Mouse (Mus musculus) embryonic facial prominence, embryonic 11.5 days (tissue): ENCODE data around the gene Olfr606. TPM values are rescaled to one million over a fixed set of nuclear protein-coding genes. Genes with fewer than 3 reads are reported as not detected.
"Not testable (repeated sequence)": the region's sequence is repeated elsewhere in the genome, so short reads cannot be mapped to it uniquely, and the experiment has no call there.

Experiments used
- ATAC-seq: fragments of 200-750 bp; cut with Nextera tagmentation; replicated peaks from 2 replicates; pipeline ENCODE4 v1.8.0; 2017; ENCODE audit warnings: low read depth; ENCODE audit not compliant: insufficient number of reproducible peaks, low FRiP score, low TSS enrichment
- DNase-seq: peaks from one replicate; pipeline ENCODE4 v3.0.0-alpha.2; 2015; ENCODE audit warnings: low spot score
- H3K27ac ChIP-seq: fragments of 300-500 bp; sonication (generic); replicated peaks from 2 replicates; pipeline ENCODE4 v1.5.1; 2014; ENCODE audit warnings: mild to moderate bottlenecking, low read depth, low read length, control low read depth
- H3K27me3 ChIP-seq: fragments of 300-500 bp; sonication (generic); 2 replicates; pipeline ENCODE4 v1.6.1; 2014; ENCODE audit warnings: mild to moderate bottlenecking, low read length, moderate library complexity, mixed read lengths; ENCODE audit not compliant: control insufficient read depth, insufficient read depth
- H3K36me3 ChIP-seq: fragments of 300-500 bp; sonication (generic); replicated peaks from 2 replicates; pipeline ENCODE4 v1.6.1; 2014; ENCODE audit warnings: low read depth, mild to moderate bottlenecking, low read length, moderate library complexity, mixed read lengths; ENCODE audit not compliant: control insufficient read depth, insufficient read depth
- H3K4me1 ChIP-seq: fragments of 300-500 bp; sonication (generic); 2 replicates; pipeline ENCODE4 v1.6.1; 2014; ENCODE audit warnings: low read length, mixed read lengths; ENCODE audit not compliant: control insufficient read depth, insufficient read depth
- H3K4me2 ChIP-seq: fragments of 300-500 bp; sonication (generic); 2 replicates; pipeline ENCODE4 v1.6.1; 2014; ENCODE audit warnings: low read depth, mild to moderate bottlenecking, control low read depth, low read length, moderate library complexity
- H3K4me3 ChIP-seq: fragments of 300-500 bp; sonication (generic); 2 replicates; pipeline ENCODE4 v1.5.1; 2014; ENCODE audit warnings: low read depth, low read length, control low read depth
- H3K9ac ChIP-seq: fragments of 300-500 bp; sonication (generic); replicated peaks from 2 replicates; pipeline ENCODE4 v1.6.1; 2014; ENCODE audit warnings: mild to moderate bottlenecking, control low read depth, low read length
- H3K9me3 ChIP-seq: fragments of 300-500 bp; sonication (generic); replicated peaks from 2 replicates; pipeline ENCODE4 v1.6.1; 2016; ENCODE audit warnings: mild to moderate bottlenecking, low read length, inconsistent platforms, mixed read lengths; ENCODE audit not compliant: control insufficient read depth
- WGBS: fragments of 180-500 bp; shearing (Covaris S2); extraction: QIAGEN DNeasy Blood & Tissue Kit; methylation state at CpG from one replicate; pipeline ENCODE4 v1.1.7; 2014; 5-methylcytosine and 5-hydroxymethylcytosine counted together
- polyA plus RNA-seq: library from polyadenylated mRNA; unstranded; fragments of >200 nt; fragmentation: Nextera tagmentation; extraction: Ambion mirVana; gene quantifications from 2 replicates; pipeline ENCODE4 v1.2.1, GENCODE M21; 2014

Gene Olfr606
- polyA plus RNA-seq: not detected in 2 replicates

GRCm38 (mm10) chr7:103448746-103449145 is at the start of gene Olfr606:
Gene Olfr606, plus strand, starts transcription at chr7:103449046.
- Histone ChIP-seq H3K4me3 (no peak within 1 kb of the TSS), H3K36me3 (no peaks in the 10 kb centered on the region), H3K9ac (no peak within 1 kb of the TSS), H3K27ac (no peak within 1 kb of the TSS), H3K4me2 (no peak within 1 kb of the TSS), H3K9me3 (no peaks in the 10 kb centered on the region), H3K4me1 (no peaks in the 10 kb centered on the region), H3K27me3 (no peaks in the 10 kb centered on the region)
- WGBS: 90% methylated on average over 2 of the region's 2 CpGs
- DNase-seq (no peak), ATAC-seq (no peak)

- 70% methylated on average over 3 of the region's 3 CpGs for WGBS
- ATAC-seq: not testable (repeated sequence)
Observed at GRCm38 (mm10) chr7:103406521-103407055, 42.3 kb upstream of the Olfr606 start.

GRCm38 (mm10) chr7:103414772-103415171 is 34.1 kb upstream of the Olfr606 start, which contains the start of gene Usp17lc:
Gene Usp17lc, plus strand, starts transcription at chr7:103415072.
- not testable (repeated sequence) for H3K9me3 ChIP-seq, H3K36me3 ChIP-seq, H3K9ac ChIP-seq, H3K4me1 ChIP-seq, H3K27ac ChIP-seq, ATAC-seq, H3K27me3 ChIP-seq, DNase-seq, H3K4me3 ChIP-seq, H3K4me2 ChIP-seq
- WGBS: 57% methylated on average over 1 of the region's 1 CpGs

More at GRCm38 (mm10) chr7:103406521-103407055, 42.3 kb upstream of the Olfr606 start:
- H3K9me3 ChIP-seq, H3K27ac ChIP-seq, H3K27me3 ChIP-seq, H3K4me3 ChIP-seq, DNase-seq, H3K9ac ChIP-seq, H3K4me2 ChIP-seq, H3K36me3 ChIP-seq, H3K4me1 ChIP-seq: not testable (repeated sequence)

DNA sequence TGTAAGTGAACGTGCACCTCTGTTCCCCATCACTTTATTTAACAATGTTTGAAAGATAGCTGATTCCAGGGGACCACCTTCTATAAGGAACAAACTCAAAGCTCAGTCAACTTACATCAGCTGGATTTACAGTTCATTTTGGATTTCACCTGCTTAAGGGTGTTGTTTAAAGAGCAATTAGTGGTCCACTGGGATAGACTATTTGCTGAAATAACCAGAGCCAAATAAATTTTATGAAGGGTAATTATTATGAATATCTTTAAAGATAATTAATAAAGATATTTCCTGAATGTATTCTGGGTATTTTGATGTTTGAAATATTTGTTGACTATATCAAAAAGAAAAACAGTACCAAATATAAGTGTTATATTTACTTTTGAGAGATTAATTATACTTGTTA is 3.5 kb upstream of the Olfr606 start, which contains the start of gene Olfr605:
Gene Olfr605 (minus strand): TSS at position 101 of the 400 bp plus-strand sequence.
- DNase-seq: no peak
- H3K4me2 ChIP-seq: no peak within 1 kb of the TSS
- H3K4me1 ChIP-seq: no peaks in the 10 kb centered on the region
- no peak within 1 kb of the TSS for H3K9ac ChIP-seq
- no peaks in the 10 kb centered on the region for H3K27me3 ChIP-seq
- no peak for ATAC-seq
- no peak within 1 kb of the TSS for H3K4me3 ChIP-seq
- H3K36me3 ChIP-seq: no peaks in the 10 kb centered on the region
- 94% methylated on average over 1 of the region's 1 CpGs for WGBS
- H3K9me3 ChIP-seq: no peaks in the 10 kb centered on the region
- no peak within 1 kb of the TSS for H3K27ac ChIP-seq

GRCm38 (mm10) chr7:103460590-103460989 is 11.7 kb downstream of the Olfr606 start:
- H3K27ac ChIP-seq: no peak overlapping the region
- no peaks in the 10 kb centered on the region for H3K27me3 ChIP-seq
- H3K4me1 ChIP-seq: no peaks in the 10 kb centered on the region
- no peak overlapping the region for H3K4me3 ChIP-seq
- DNase-seq (no peak), ATAC-seq (no peak)
- H3K9ac ChIP-seq: no peak overlapping the region
- no peaks in the 10 kb centered on the region for H3K36me3 ChIP-seq
- H3K4me2 ChIP-seq: no peak overlapping the region
- WGBS: 86% methylated on average over 5 of the region's 5 CpGs
- no peaks in the 10 kb centered on the region for H3K9me3 ChIP-seq

DNA sequence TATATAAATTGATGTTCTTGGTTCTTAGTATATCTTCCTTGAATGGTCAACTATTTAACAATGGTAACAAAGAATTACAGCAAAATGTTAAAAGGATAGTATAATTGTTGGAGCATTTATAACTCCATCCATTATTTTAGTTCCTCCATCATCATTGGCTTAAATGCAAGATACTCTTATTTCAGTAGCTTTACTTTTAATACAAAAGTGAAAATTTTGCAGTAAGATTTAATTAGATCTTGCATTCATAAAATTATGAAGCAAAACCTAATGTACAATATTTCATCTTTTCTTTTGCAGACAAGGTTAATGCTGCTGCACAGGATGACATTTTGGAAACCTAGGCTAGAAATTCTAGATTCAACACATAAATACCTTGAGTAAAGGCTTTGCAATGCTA is 20.7 kb downstream of the Olfr606 start, which contains the start of gene Olfr608:
Gene Olfr608 (plus strand): TSS at position 301 of the 400 bp plus-strand sequence.
- no peaks in the 10 kb centered on the region for H3K9me3 ChIP-seq
- H3K4me3 ChIP-seq: no peak within 1 kb of the TSS
- H3K9ac ChIP-seq: no peak within 1 kb of the TSS
- H3K36me3 ChIP-seq: no peaks in the 10 kb centered on the region
- H3K4me1 ChIP-seq: no peaks in the 10 kb centered on the region
- DNase-seq (no peak), ATAC-seq (no peak)
- H3K27ac ChIP-seq: no peak within 1 kb of the TSS
- H3K4me2 ChIP-seq: no peak within 1 kb of the TSS
- H3K27me3 ChIP-seq: no peaks in the 10 kb centered on the region

- ATAC-seq, H3K4me3 ChIP-seq, H3K27me3 ChIP-seq, H3K4me1 ChIP-seq, H3K27ac ChIP-seq, H3K9ac ChIP-seq, DNase-seq, H3K36me3 ChIP-seq, H3K4me2 ChIP-seq, H3K9me3 ChIP-seq: not testable (repeated sequence)
- 87% methylated on average over 9 of the region's 9 CpGs for WGBS
Observed at GRCm38 (mm10) chr7:103477106-103477505, 28.3 kb downstream of the Olfr606 start.

GRCm38 (mm10) chr7:103497962-103498361 is 49.1 kb downstream of the Olfr606 start, which contains the start of gene Olfr609:
Gene Olfr609, minus strand, starts transcription at chr7:103498062.
- WGBS: 73% methylated on average over 1 of the region's 1 CpGs
- H3K36me3 ChIP-seq: no peaks in the 10 kb centered on the region
- no peaks in the 10 kb centered on the region for H3K9me3 ChIP-seq

More at GRCm38 (mm10) chr7:103497962-103498361, 49.1 kb downstream of the Olfr606 start, which contains the start of gene Olfr609:
- ATAC-seq: no peak
- no peaks in the 10 kb centered on the region for H3K4me1 ChIP-seq
- H3K27ac ChIP-seq: no peak within 1 kb of the TSS
- H3K4me3 ChIP-seq: no peak within 1 kb of the TSS
- H3K27me3 ChIP-seq: no peaks in the 10 kb centered on the region
- no peak for DNase-seq
- no peak within 1 kb of the TSS for H3K4me2 ChIP-seq
- H3K9ac ChIP-seq: no peak within 1 kb of the TSS
